Mouse (Mus musculus): Measurements from ENCODE around the gene Tet3.

DNA sequence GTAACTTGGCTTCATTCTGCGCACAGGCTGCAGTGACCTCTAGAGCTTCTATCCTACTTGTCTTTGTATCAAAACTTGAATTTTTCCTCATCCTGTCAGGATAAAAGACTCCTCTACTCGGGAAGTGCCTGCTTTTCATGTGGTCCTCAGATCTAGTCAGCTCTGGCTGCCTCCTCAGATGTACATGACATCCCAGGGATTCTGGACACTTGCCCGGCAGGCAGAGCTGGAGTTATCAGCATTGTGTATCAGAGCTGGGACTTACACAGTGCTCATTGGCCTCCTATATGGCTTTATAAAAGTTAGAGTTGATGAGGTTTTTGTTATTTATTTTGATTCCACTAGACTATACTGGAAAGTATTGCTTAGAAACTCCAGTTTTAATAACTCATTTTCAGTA is 117.5 kb downstream of the Tet3 start:
- TF ChIP-seq POLR2A (IDR thresholded peaks at IDR 0.05; ENCODE audit: low read depth, low read length) (no peak), CTCF (IDR thresholded peaks at IDR 0.05; ENCODE audit: borderline replicate concordance, insufficient read depth, low read length) (no peak)
